Mouse (Mus musculus) MEL (cell line): ENCODE results near the gene Cyb5d1. TPM values are rescaled to one million over a fixed set of nuclear protein-coding genes. Genes with fewer than 3 reads are reported as not detected.
A peak's percentile ranks its signal among the peaks of the same experiment; 100 is the strongest.

Source experiments
- DNase-seq: peaks from one replicate; pipeline ENCODE4 v3.0.0; 2011; ENCODE audit warnings: low read depth, low spot score
- H3K27ac ChIP-seq: 2 replicates; pipeline ENCODE4 v1.5.1; 2012; ENCODE audit warnings: low read depth, mild to moderate bottlenecking, control low read depth, low read length, moderate library complexity; ENCODE audit not compliant: control insufficient read depth
- H3K27me3 ChIP-seq, 2 experiments: fragments of 150-350 bp in 1 of 2; sonication (generic) in 1 of 2; 2 replicates each; pipeline ENCODE4 v1.6.1; 2012; ENCODE audit warnings: low read length in 2 of 2, mild to moderate bottlenecking in 2 of 2, improper control_type of control experiment in 1 of 2, moderate library complexity in 1 of 2; ENCODE audit not compliant: insufficient read depth in 2 of 2, control insufficient read depth in 1 of 2
- H3K36me3 ChIP-seq, 2 experiments: 2 replicates each; pipeline ENCODE4 v1.6.1; 2012 to 2014; ENCODE audit warnings: low read length in 2 of 2, improper control_type of control experiment in 1 of 2, inconsistent platforms in 1 of 2, mild to moderate bottlenecking in 1 of 2; ENCODE audit not compliant: insufficient read depth in 2 of 2, control insufficient read depth in 1 of 2
- H3K4me1 ChIP-seq, 2 experiments: fragments of 150-350 bp in 1 of 2; sonication (generic) in 1 of 2; 2 replicates each; pipeline ENCODE4 v1.6.1; 2012; ENCODE audit warnings: low read length in 2 of 2, improper control_type of control experiment in 1 of 2, mild to moderate bottlenecking in 1 of 2; ENCODE audit not compliant: insufficient read depth in 2 of 2, control insufficient read depth in 1 of 2
- H3K4me3 ChIP-seq, 2 experiments: fragments of 150-350 bp in 1 of 2; sonication (generic) in 1 of 2; 2 replicates each; pipeline ENCODE4 v1.5.1; 2012; ENCODE audit warnings: low read depth in 2 of 2, low read length in 2 of 2, mild to moderate bottlenecking in 2 of 2, moderate library complexity in 2 of 2, control low read depth in 1 of 2, improper control_type of control experiment in 1 of 2; ENCODE audit not compliant: control insufficient read depth in 1 of 2, insufficient read depth in 1 of 2
- H3K79me2 ChIP-seq: 2 replicates; pipeline ENCODE4 v1.6.1; 2012; ENCODE audit warnings: mild to moderate bottlenecking, low read length, moderate library complexity; ENCODE audit not compliant: control insufficient read depth, poor library complexity, insufficient read depth
- H3K9ac ChIP-seq: 2 replicates; pipeline ENCODE4 v1.6.1; 2012; ENCODE audit warnings: low read depth, mild to moderate bottlenecking, control low read depth, low read length, moderate library complexity; ENCODE audit not compliant: control insufficient read depth, poor library complexity, severe bottlenecking
- H3K9me3 ChIP-seq: fragments of 150-350 bp; sonication (generic); replicated peaks from 2 replicates; pipeline ENCODE4 v1.6.1; 2012; ENCODE audit warnings: mild to moderate bottlenecking, low read length, improper control_type of control experiment, moderate library complexity; ENCODE audit not compliant: insufficient read depth
- CHD1 ChIP-seq: IDR thresholded peaks from 2 replicates; pipeline ENCODE4 v1.6.1; 2012; ENCODE audit warnings: low read depth, mild to moderate bottlenecking, inconsistent platforms, low read length, improper control_type of control experiment
- CHD2 ChIP-seq: IDR thresholded peaks from 2 replicates; pipeline ENCODE4 v1.6.1; 2011; ENCODE audit warnings: low read length, improper control_type of control experiment
- CTCF ChIP-seq, 3 experiments: IDR thresholded peaks in 2 of 3; conservative IDR thresholded peaks in 1 of 3; 2 replicates each; pipeline ENCODE4 v1.5.1; 2011 to 2012; ENCODE audit warnings: low read length in 3 of 3, low read depth in 2 of 3, mild to moderate bottlenecking in 2 of 3, improper control_type of control experiment in 1 of 3, inconsistent platforms in 1 of 3, mixed read lengths in 1 of 3, moderate library complexity in 1 of 3; ENCODE audit not compliant: control insufficient read depth in 1 of 3, insufficient read depth in 1 of 3, poor library complexity in 1 of 3, severe bottlenecking in 1 of 3
- E2F4 ChIP-seq: IDR thresholded peaks from 2 replicates; pipeline ENCODE4 v1.6.1; 2011; ENCODE audit warnings: low read depth, low read length, improper control_type of control experiment, borderline replicate concordance
- ELF1 ChIP-seq: IDR thresholded peaks from 2 replicates; pipeline ENCODE4 v1.6.1; 2014; ENCODE audit warnings: low read depth, mild to moderate bottlenecking, inconsistent platforms, low read length, improper control_type of control experiment, moderate library complexity
- EP300 ChIP-seq, 2 experiments: IDR thresholded peaks; 2 replicates each; pipeline ENCODE4 v1.6.1; 2011; ENCODE audit warnings: improper control_type of control experiment in 2 of 2, low read length in 2 of 2, low read depth in 1 of 2, mild to moderate bottlenecking in 1 of 2
- ETS1 ChIP-seq: IDR thresholded peaks from 2 replicates; pipeline ENCODE4 v1.6.1; 2012; ENCODE audit warnings: low read depth, mild to moderate bottlenecking, inconsistent platforms, low read length, improper control_type of control experiment, moderate library complexity
- GABPA ChIP-seq: IDR thresholded peaks from 2 replicates; pipeline ENCODE4 v1.6.1; 2012; ENCODE audit warnings: low read depth, mild to moderate bottlenecking, inconsistent platforms, low read length, improper control_type of control experiment, moderate library complexity
- HCFC1 ChIP-seq: IDR thresholded peaks from 2 replicates; pipeline ENCODE4 v1.6.1; 2012; ENCODE audit warnings: low read depth, mild to moderate bottlenecking, inconsistent platforms, low read length, improper control_type of control experiment, moderate library complexity
- KAT2A ChIP-seq: conservative IDR thresholded peaks from 2 replicates; pipeline ENCODE4 v1.6.1; 2012; ENCODE audit warnings: low read depth, low read length, improper control_type of control experiment, inconsistent platforms
- MAX ChIP-seq: IDR thresholded peaks from 2 replicates; pipeline ENCODE4 v1.6.1; 2011; ENCODE audit warnings: low read length, improper control_type of control experiment
- MAZ ChIP-seq: IDR thresholded peaks from 2 replicates; pipeline ENCODE4 v1.6.1; 2012; ENCODE audit warnings: low read depth, mild to moderate bottlenecking, inconsistent platforms, low read length, improper control_type of control experiment
- MEF2A ChIP-seq: IDR thresholded peaks from 2 replicates; pipeline ENCODE4 v1.6.1; 2014; ENCODE audit warnings: low read depth, mild to moderate bottlenecking, inconsistent platforms, low read length, improper control_type of control experiment; ENCODE audit not compliant: poor library complexity, insufficient replicate concordance, severe bottlenecking; ENCODE audit errors: extremely low read depth
- MXI1 ChIP-seq: IDR thresholded peaks from 2 replicates; pipeline ENCODE4 v1.6.1; 2011; ENCODE audit warnings: mild to moderate bottlenecking, low read depth, low read length, improper control_type of control experiment
- MYC ChIP-seq: IDR thresholded peaks from 2 replicates; pipeline ENCODE4 v1.6.1; 2011; ENCODE audit warnings: low read depth, mild to moderate bottlenecking, low read length, improper control_type of control experiment, moderate library complexity
- NELFE ChIP-seq: IDR thresholded peaks from 2 replicates; pipeline ENCODE4 v1.6.1; 2011; ENCODE audit warnings: low read depth, low read length, improper control_type of control experiment
- NRF1 ChIP-seq: IDR thresholded peaks from 2 replicates; pipeline ENCODE4 v1.6.1; 2014; ENCODE audit warnings: low read depth, mild to moderate bottlenecking, inconsistent platforms, low read length, improper control_type of control experiment, moderate library complexity; ENCODE audit not compliant: poor library complexity, insufficient read depth, severe bottlenecking
- POLR2A ChIP-seq, 2 experiments: IDR thresholded peaks; 2 replicates each; pipeline ENCODE4 v1.6.1; 2011 to 2012; ENCODE audit warnings: low read length in 2 of 2, mild to moderate bottlenecking in 2 of 2, control low read depth in 1 of 2, improper control_type of control experiment in 1 of 2, low read depth in 1 of 2, moderate library complexity in 1 of 2; ENCODE audit not compliant: control insufficient read depth in 1 of 2, insufficient read depth in 1 of 2, poor library complexity in 1 of 2
- POLR2AphosphoS2 ChIP-seq: IDR thresholded peaks from 2 replicates; pipeline ENCODE4 v1.6.1; 2011; ENCODE audit warnings: low read length, improper control_type of control experiment
- POLR2AphosphoS5 ChIP-seq: IDR thresholded peaks from 2 replicates; pipeline ENCODE4 v1.6.1; 2012; ENCODE audit warnings: low read depth, borderline replicate concordance, mild to moderate bottlenecking, inconsistent platforms, low read length, moderate library complexity, mixed read lengths
- RAD21 ChIP-seq: IDR thresholded peaks from 2 replicates; pipeline ENCODE4 v1.6.1; 2011; ENCODE audit warnings: mild to moderate bottlenecking, low read depth, low read length, improper control_type of control experiment
- RCOR1 ChIP-seq: IDR thresholded peaks from 2 replicates; pipeline ENCODE4 v1.6.1; 2012; ENCODE audit warnings: low read depth, mild to moderate bottlenecking, inconsistent platforms, low read length, improper control_type of control experiment
- SIN3A ChIP-seq: IDR thresholded peaks from 2 replicates; pipeline ENCODE4 v1.6.1; 2012; ENCODE audit warnings: low read length, improper control_type of control experiment, inconsistent platforms
- SMC3 ChIP-seq: IDR thresholded peaks from 2 replicates; pipeline ENCODE4 v1.6.1; 2011; ENCODE audit warnings: low read depth, low read length, improper control_type of control experiment
- TAL1 ChIP-seq: IDR thresholded peaks from 2 replicates; pipeline ENCODE4 v1.6.1; 2012; ENCODE audit warnings: mild to moderate bottlenecking, inconsistent platforms, low read length, moderate library complexity, mixed read lengths
- TBP ChIP-seq: IDR thresholded peaks from 2 replicates; pipeline ENCODE4 v1.8.0; 2011; ENCODE audit warnings: low read depth, low read length, improper control_type of control experiment
- UBTF ChIP-seq: IDR thresholded peaks from 2 replicates; pipeline ENCODE4 v1.6.1; 2012; ENCODE audit warnings: low read depth, mild to moderate bottlenecking, inconsistent platforms, low read length, improper control_type of control experiment, moderate library complexity, borderline replicate concordance; ENCODE audit not compliant: insufficient read depth
- USF1 ChIP-seq: IDR thresholded peaks from 2 replicates; pipeline ENCODE4 v1.6.1; 2014; ENCODE audit warnings: low read depth, mild to moderate bottlenecking, inconsistent platforms, low read length, improper control_type of control experiment, moderate library complexity
- USF2 ChIP-seq, 2 experiments: IDR thresholded peaks; 2 replicates each; pipeline ENCODE4 v1.6.1; 2011 to 2012; ENCODE audit warnings: improper control_type of control experiment in 2 of 2, low read length in 2 of 2, borderline replicate concordance in 1 of 2, inconsistent platforms in 1 of 2, low read depth in 1 of 2, mild to moderate bottlenecking in 1 of 2; ENCODE audit not compliant: insufficient read depth in 1 of 2
- ZC3H11A ChIP-seq: IDR thresholded peaks from 2 replicates; pipeline ENCODE4 v1.6.1; 2012; ENCODE audit warnings: low read depth, mild to moderate bottlenecking, inconsistent platforms, low read length, improper control_type of control experiment
- ZKSCAN1 ChIP-seq: IDR thresholded peaks from 2 replicates; pipeline ENCODE4 v1.6.1; 2012; ENCODE audit warnings: low read depth, mild to moderate bottlenecking, inconsistent platforms, low read length, improper control_type of control experiment, moderate library complexity
- ZMIZ1 ChIP-seq: IDR thresholded peaks from 2 replicates; pipeline ENCODE4 v1.6.1; 2012; ENCODE audit warnings: low read depth, mild to moderate bottlenecking, inconsistent platforms, low read length, improper control_type of control experiment, moderate library complexity
- ZNF384 ChIP-seq: IDR thresholded peaks from 2 replicates; pipeline ENCODE4 v1.6.1; 2012; ENCODE audit warnings: low read depth, mild to moderate bottlenecking, inconsistent platforms, low read length, improper control_type of control experiment
- polyA plus RNA-seq, 2 experiments: library from polyadenylated mRNA; stranded (reverse) in 1 of 2; unstranded in 1 of 2; fragments of >175 nt in 1 of 2; fragments of >200 nt in 1 of 2; gene quantifications; 2 replicates each; pipeline versions ENCODE4 v1.2.1 to v1.2.4; 2012; ENCODE audit warnings: low replicate concordance in 2 of 2, low read depth in 1 of 2; ENCODE audit not compliant: insufficient read length in 2 of 2, insufficient read depth in 1 of 2, missing spikeins in 1 of 2
- total RNA-seq: library from RNA; depleted of rRNA; stranded (reverse); fragments of 300-350 nt; gene quantifications from 2 replicates; pipeline ENCODE4 v1.2.3, GENCODE M21; 2012

Gene Cyb5d1
- total and polyA plus RNA-seq, 3 experiments = 21.3 to 39.6 TPM; not detected in 1

DNA sequence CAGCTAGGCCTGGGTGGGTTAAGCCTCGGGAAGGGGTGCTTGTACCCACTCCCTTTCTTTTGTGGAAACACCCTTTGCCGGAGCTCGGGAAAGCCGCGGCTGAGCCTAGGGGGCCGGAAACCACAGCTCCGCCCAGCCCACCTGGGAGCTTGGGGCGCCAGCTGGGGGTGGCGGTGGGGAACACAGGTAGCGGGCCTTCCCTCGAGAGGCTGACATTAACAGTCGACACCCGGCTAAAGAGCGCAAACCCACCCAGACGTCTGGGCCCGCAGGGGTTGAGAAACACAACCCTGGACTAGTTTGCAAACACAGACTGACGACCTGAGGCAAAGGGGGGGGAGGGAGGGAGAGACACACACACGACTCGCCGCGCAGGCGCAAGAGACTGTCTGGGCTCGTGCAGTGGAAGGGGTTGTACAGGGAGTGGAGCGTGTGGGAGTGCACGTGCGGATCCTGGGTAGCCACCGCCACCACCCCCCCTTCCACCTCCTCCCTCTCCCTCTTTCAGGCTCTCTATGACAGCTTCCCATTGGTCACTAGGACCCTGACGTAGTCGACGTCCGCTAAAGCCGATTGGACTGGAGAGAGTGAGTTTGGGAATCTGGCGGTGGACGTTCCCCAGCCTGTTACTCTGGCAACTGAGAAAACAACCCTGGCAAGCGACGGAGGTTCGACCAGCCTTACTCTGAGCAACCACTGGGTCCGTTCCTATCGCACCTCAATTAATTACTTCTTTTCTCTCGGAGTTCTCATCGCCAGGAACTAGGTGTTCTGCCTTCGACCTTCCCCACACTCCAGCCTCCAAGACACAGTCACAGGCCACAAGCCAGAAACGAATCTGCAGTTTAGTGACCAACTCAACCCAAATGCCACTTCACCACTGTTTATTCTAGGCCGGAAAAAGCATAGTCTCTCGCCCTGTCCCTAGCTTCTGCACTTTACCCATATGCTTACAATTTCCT lies 23.3 kb upstream of the Cyb5d1 start:
- peak overlapping the region; percentile 61 to 72 for H3K4me3 ChIP-seq
- peak overlapping the region; percentile 92 for H3K27ac ChIP-seq
- H3K36me3 ChIP-seq = peaks cover 0 to 14% of the 10 kb centered on the region in 2 experiments; a peak in 2 of 4 replicates
- H3K9me3 ChIP-seq = no peaks in the 10 kb centered on the region
- H3K79me2 ChIP-seq = peaks cover 20% of the 10 kb centered on the region
- H3K27me3 ChIP-seq = peaks cover 0 to 1% of the 10 kb centered on the region in 2 experiments; a peak in 1 of 4 replicates
- peak overlapping the region; percentile 79 for H3K9ac ChIP-seq
- peaks cover 7 to 34% of the 10 kb centered on the region in 2 experiments for H3K4me1 ChIP-seq
- peak; percentile 99 for DNase-seq
- TF ChIP-seq NRF1 (peak; percentile 93), CHD2 (peak; percentile 58; the same call in 1 of the 2 replicates), ELF1 (peak; percentile 53; the same call in 1 of the 2 replicates), POLR2AphosphoS2 (peak; percentile 23; the same call in 1 of the 2 replicates), HCFC1 (peak; percentile 74), EP300 (IDR thresholded peaks at IDR 0.05; ENCODE audit: low read depth in 1 of 2, low read length in 2 of 2) (peak in 1 of 2 experiments; percentile 56; a peak in 2 of 4 replicates), SMC3 (no peak), TBP (peak; percentile 57; the same call in 1 of the 2 replicates), USF2 (IDR thresholded peaks at IDR 0.05; ENCODE audit: borderline replicate concordance in 1 of 2, insufficient read depth in 1 of 2, low read depth in 1 of 2, low read length in 2 of 2) (no peak), USF1 (peak; percentile 70; the same call in 1 of the 2 replicates), CTCF (IDR thresholded peaks at IDR 0.05 in 2 of 3, conservative IDR thresholded peaks at IDR 0.05 in 1 of 3; ENCODE audit: control insufficient read depth in 1 of 3, insufficient read depth in 1 of 3, low read depth in 2 of 3, low read length in 3 of 3, poor library complexity in 1 of 3, severe bottlenecking in 1 of 3) (0 out of 6 replicates have a peak, but pooled peaks of 1 of the 3 experiments have one; percentile 9), MYC (peak; percentile 98), MAX (peak; percentile 98), ZNF384 (no peak), MXI1 (peak; percentile 98), RCOR1 (peak; percentile 64), NELFE (peak; percentile 48; the same call in 1 of the 2 replicates), MEF2A (no peak; the same call in 1 of the 2 replicates), RAD21 (no peak), GABPA (peak; percentile 35; the same call in 1 of the 2 replicates), E2F4 (peak; percentile 51; the same call in 1 of the 2 replicates), ZC3H11A (peak; percentile 17), UBTF (no peak), ZKSCAN1 (no peak), CHD1 (no peak; the same call in 1 of the 2 replicates), MAZ (peak; percentile 93; the same call in 1 of the 2 replicates), KAT2A (peak; percentile 51), POLR2A (IDR thresholded peaks at IDR 0.05; ENCODE audit: control insufficient read depth in 1 of 2, insufficient read depth in 1 of 2, low read depth in 1 of 2, low read length in 2 of 2, poor library complexity in 1 of 2) (peak; percentile 0 to 21; a peak in 2 of 4 replicates), TAL1 (no peak), ETS1 (peak; percentile 88), ZMIZ1 (0 out of 2 replicates have a peak, but pooled peaks have one; percentile 46), SIN3A (peak; percentile 95), POLR2AphosphoS5 (no peak)
